Mouse (Mus musculus) mouse embryonic stem cell (cell line): ENCODE results near the gene Olfr432.

Experiments used
- in situ Hi-C, 2 experiments: fragments of 300-500 bp; cut with MboI; formaldehyde crosslinking; loops; 1 replicate in 1 of 2; 3 replicates in 1 of 2; pipeline ENCODE4 v1.14.3; 2019 to 2020; ENCODE audit warnings: low sequenced_read_pairs in 2 of 2, low pct_unique_long_range_greater_than_20kb in 1 of 2, mixed read lengths in 1 of 2; ENCODE audit not compliant: unreplicated experiment in 1 of 2

The Olfr432 gene

GRCm38 (mm10) chr1:174096591-174096990, 47.6 kb downstream of the Olfr432 start, which contains the start of gene Olfr427:
Gene Olfr427, plus strand, starts transcription at chr1:174096891.
- in situ Hi-C loops, result loop anchor here in 1 of 2 experiments (25.0 kb wide), 1 partner anchor 259 kb away; no protein-coding TSS in a partner anchor

- in situ Hi-C loops, result no loop called here
Observed at GRCm38 (mm10) chr1:174103735-174104134, 54.7 kb downstream of the Olfr432 start.
